Mouse (Mus musculus): ENCODE data around the gene Klk13.
"Not testable (repeated sequence)": the region's sequence is repeated elsewhere in the genome, so short reads cannot be mapped to it uniquely, and the experiment has no call there.

Klk13 gene

GRCm38 (mm10) chr7:43712267-43712666 is at the start of gene Klk13:
Gene Klk13, plus strand, starts transcription at chr7:43712567.
- DNase-seq (ENCODE audit: low spot score in 2 of 2): no peak

- DNase-seq (ENCODE audit: low spot score in 2 of 2): no peak
Observed at GRCm38 (mm10) chr7:43662804-43663203, 49.6 kb upstream of the Klk13 start.

GRCm38 (mm10) chr7:43667221-43667620 is 45.1 kb upstream of the Klk13 start:
- DNase-seq (ENCODE audit: low spot score in 2 of 2): not testable (repeated sequence)

GRCm38 (mm10) chr7:43668582-43668981 is 43.8 kb upstream of the Klk13 start:
- no peak for DNase-seq (ENCODE audit: low spot score in 2 of 2)

- DNase-seq (ENCODE audit: low spot score in 2 of 2): no peak
Observed at GRCm38 (mm10) chr7:43671064-43671808, 41.1 kb upstream of the Klk13 start.

GRCm38 (mm10) chr7:43671809-43672580 is 40.4 kb upstream of the Klk13 start, which contains the start of gene Ctu1:
Gene Ctu1, plus strand, starts transcription at chr7:43672016.
- peak; percentile 92 to 96 for DNase-seq (ENCODE audit: low spot score in 2 of 2)

- no peak for DNase-seq (ENCODE audit: low spot score in 2 of 2)
Observed at GRCm38 (mm10) chr7:43672581-43673260, 39.6 kb upstream of the Klk13 start.

GRCm38 (mm10) chr7:43675091-43675490 is 37.3 kb upstream of the Klk13 start:
- no peak for DNase-seq (ENCODE audit: low spot score in 2 of 2)

- DNase-seq (ENCODE audit: low spot score in 2 of 2): peak in 1 of 2 experiments; percentile 46
Observed at GRCm38 (mm10) chr7:43678517-43678916, 33.9 kb upstream of the Klk13 start.

GRCm38 (mm10) chr7:43680960-43681359 is 31.4 kb upstream of the Klk13 start:
- peak in 1 of 2 experiments; percentile 69 for DNase-seq (ENCODE audit: low spot score in 2 of 2)

- DNase-seq (ENCODE audit: low spot score in 2 of 2): not testable (repeated sequence)
Observed at GRCm38 (mm10) chr7:43682511-43682910, 29.9 kb upstream of the Klk13 start.

GRCm38 (mm10) chr7:43685088-43685487 is 27.3 kb upstream of the Klk13 start:
- DNase-seq (ENCODE audit: low spot score in 2 of 2): no peak

- no peak for DNase-seq (ENCODE audit: low spot score in 2 of 2)
Observed at GRCm38 (mm10) chr7:43690118-43690517, 22.2 kb upstream of the Klk13 start, which contains the start of gene Klk14. Gene Klk14, plus strand, starts transcription at chr7:43690418.

GRCm38 (mm10) chr7:43710031-43710430 is 2.3 kb upstream of the Klk13 start:
- DNase-seq (ENCODE audit: low spot score in 2 of 2): no peak

- DNase-seq (ENCODE audit: low spot score in 2 of 2): no peak
Observed at GRCm38 (mm10) chr7:43712917-43713316, 550 bp downstream of the Klk13 start.

- DNase-seq (ENCODE audit: low spot score in 2 of 2): no peak
Observed at GRCm38 (mm10) chr7:43713741-43714351, 1.5 kb downstream of the Klk13 start.

- peak; percentile 1 to 21 for DNase-seq (ENCODE audit: low spot score in 2 of 2)
Observed at GRCm38 (mm10) chr7:43747788-43748187, 35.4 kb downstream of the Klk13 start.

- DNase-seq (ENCODE audit: low spot score in 2 of 2): no peak
Observed at GRCm38 (mm10) chr7:43752806-43753205, 40.4 kb downstream of the Klk13 start.

- no peak for DNase-seq (ENCODE audit: low spot score in 2 of 2)
Observed at GRCm38 (mm10) chr7:43766484-43766883, 54.1 kb downstream of the Klk13 start.

- DNase-seq (ENCODE audit: low spot score in 2 of 2): no peak
Observed at GRCm38 (mm10) chr7:43768597-43768996, 56.2 kb downstream of the Klk13 start, which contains the start of gene Klk12. Gene Klk12, plus strand, starts transcription at chr7:43768897.

GRCm38 (mm10) chr7:43769636-43770035 is 57.3 kb downstream of the Klk13 start:
- no peak for DNase-seq (ENCODE audit: low spot score in 2 of 2)

GRCm38 (mm10) chr7:43770701-43771100 is 58.3 kb downstream of the Klk13 start:
- DNase-seq (ENCODE audit: low spot score in 2 of 2): no peak
